Mouse (Mus musculus): Measurements from ENCODE around the gene Osr1. TPM values are rescaled to one million over a fixed set of nuclear protein-coding genes. Genes with fewer than 3 reads are reported as not detected.

Osr1 gene
- total and polyA plus RNA-seq, 3 experiments: not detected

DNA sequence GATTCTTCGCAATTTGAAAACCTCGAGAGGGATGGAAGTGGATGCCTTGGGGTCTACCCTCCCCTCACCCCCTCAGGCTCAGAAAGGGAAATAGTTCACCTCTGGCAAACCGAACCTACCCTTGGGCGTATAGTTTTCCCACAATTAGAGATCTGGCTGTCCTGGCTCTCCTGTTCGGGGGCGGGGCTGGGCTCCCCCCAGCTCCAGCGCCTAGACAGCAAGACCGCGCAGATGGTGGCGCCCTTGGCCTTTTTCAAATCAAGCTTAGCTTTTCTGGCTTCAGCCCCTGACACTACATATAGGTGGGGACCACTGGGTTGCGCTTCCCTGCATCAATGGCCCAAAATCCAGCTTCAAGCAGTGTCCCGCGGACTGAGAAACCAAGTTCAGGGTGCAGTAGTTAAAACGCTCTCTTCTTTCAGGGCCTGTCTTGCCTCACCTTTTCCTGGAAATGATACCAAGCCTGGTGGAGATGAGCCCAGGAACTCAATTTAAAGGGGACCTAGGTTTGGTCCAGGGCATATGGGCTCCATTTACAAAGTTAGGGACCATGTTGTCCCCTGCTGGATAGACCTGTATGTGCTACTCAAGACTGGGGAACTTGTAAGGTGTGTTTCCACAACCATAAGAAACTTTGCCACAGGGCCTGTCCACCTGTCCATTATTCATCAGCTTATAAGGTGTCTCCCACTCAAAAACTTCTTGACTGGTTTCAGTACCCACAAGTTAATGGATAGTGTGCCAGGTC is 12.5 kb downstream of the Osr1 start:
- TF ChIP-seq NRF1 (IDR thresholded peaks at IDR 0.05; ENCODE audit: insufficient read depth, low read depth, low read length, poor library complexity, severe bottlenecking) (no peak), RAD21 (IDR thresholded peaks at IDR 0.05; ENCODE audit: low read depth, low read length) (no peak), TAL1 (IDR thresholded peaks at IDR 0.05; ENCODE audit: low read length) (no peak), POLR2A (IDR thresholded peaks at IDR 0.05; ENCODE audit: control insufficient read depth in 1 of 2, insufficient read depth in 1 of 2, low read depth in 1 of 2, low read length in 2 of 2, poor library complexity in 1 of 2) (no peak), MAZ (IDR thresholded peaks at IDR 0.05; ENCODE audit: low read depth, low read length) (no peak)
- no peak overlapping the region for H3K27ac ChIP-seq (ENCODE audit: control insufficient read depth, low read depth, low read length)
- H3K79me2 ChIP-seq (ENCODE audit: control insufficient read depth, insufficient read depth, low read length, poor library complexity): no peaks in the 10 kb centered on the region
- H3K4me3 ChIP-seq (ENCODE audit: control insufficient read depth in 1 of 2, insufficient read depth in 1 of 2, low read depth in 2 of 2, low read length in 2 of 2): no peak overlapping the region
- H3K36me3 ChIP-seq (ENCODE audit: control insufficient read depth in 1 of 2, insufficient read depth in 2 of 2, low read length in 2 of 2): no peaks in the 10 kb centered on the region
- DNase-seq (ENCODE audit: low read depth, low spot score): no peak
- H3K27me3 ChIP-seq (ENCODE audit: control insufficient read depth in 1 of 2, insufficient read depth in 2 of 2, low read length in 2 of 2): no peaks in the 10 kb centered on the region
- no peak overlapping the region for H3K9ac ChIP-seq (ENCODE audit: control insufficient read depth, low read depth, low read length, poor library complexity, severe bottlenecking)
- no peaks in the 10 kb centered on the region for H3K4me1 ChIP-seq (ENCODE audit: control insufficient read depth in 1 of 2, insufficient read depth in 2 of 2, low read length in 2 of 2)
- H3K9me3 ChIP-seq (replicated peaks; ENCODE audit: insufficient read depth, low read length): no peaks in the 10 kb centered on the region

DNA sequence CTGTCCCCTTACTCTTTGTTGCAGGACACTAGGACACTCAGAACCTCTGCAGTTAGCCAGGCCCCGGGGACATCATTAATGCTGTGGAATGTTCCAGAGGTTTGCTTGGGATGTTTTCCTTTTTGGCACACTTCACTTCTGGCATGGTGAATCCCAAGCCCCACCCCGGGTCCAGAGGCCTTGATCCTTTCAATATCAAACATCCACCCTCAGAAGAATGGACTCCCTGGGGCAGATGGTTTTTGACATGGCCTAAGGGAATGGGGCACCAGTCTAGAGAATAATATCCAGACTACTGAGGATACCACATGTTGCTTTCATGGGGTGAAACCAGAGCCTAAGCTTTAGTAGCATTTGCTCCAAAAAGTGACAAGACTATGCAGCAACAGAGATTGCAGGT is 13.5 kb downstream of the Osr1 start:
- H3K27me3 ChIP-seq (ENCODE audit: control insufficient read depth in 1 of 2, insufficient read depth in 2 of 2, low read length in 2 of 2): no peaks in the 10 kb centered on the region
- no peak overlapping the region for H3K9ac ChIP-seq (ENCODE audit: control insufficient read depth, low read depth, low read length, poor library complexity, severe bottlenecking)
- TF ChIP-seq TCF12 (IDR thresholded peaks at IDR 0.05; ENCODE audit: low read depth, low read length) (no peak), TAL1 (IDR thresholded peaks at IDR 0.05; ENCODE audit: low read length) (no peak), JUND (IDR thresholded peaks at IDR 0.05; ENCODE audit: low read depth, low read length) (no peak), SMC3 (IDR thresholded peaks at IDR 0.05; ENCODE audit: low read depth, low read length) (no peak), ELF1 (IDR thresholded peaks at IDR 0.05; ENCODE audit: low read depth, low read length) (no peak), SIN3A (IDR thresholded peaks at IDR 0.05; ENCODE audit: low read length) (no peak), MXI1 (IDR thresholded peaks at IDR 0.05; ENCODE audit: low read depth, low read length) (no peak), BHLHE40 (IDR thresholded peaks at IDR 0.05; ENCODE audit: borderline replicate concordance, low read depth, low read length) (no peak), CHD2 (IDR thresholded peaks at IDR 0.05; ENCODE audit: low read length) (no peak), MYC (IDR thresholded peaks at IDR 0.05; ENCODE audit: low read depth, low read length) (no peak), USF2 (IDR thresholded peaks at IDR 0.05; ENCODE audit: borderline replicate concordance in 1 of 2, insufficient read depth in 1 of 2, low read depth in 1 of 2, low read length in 2 of 2) (no peak)

More for the DNA sequence above, 13.5 kb downstream of the Osr1 start:
- Histone ChIP-seq H3K36me3 (ENCODE audit: control insufficient read depth in 1 of 2, insufficient read depth in 2 of 2, low read length in 2 of 2) (no peaks in the 10 kb centered on the region), H3K79me2 (ENCODE audit: control insufficient read depth, insufficient read depth, low read length, poor library complexity) (no peaks in the 10 kb centered on the region), H3K4me1 (ENCODE audit: control insufficient read depth in 1 of 2, insufficient read depth in 2 of 2, low read length in 2 of 2) (no peaks in the 10 kb centered on the region), H3K4me3 (ENCODE audit: control insufficient read depth in 1 of 2, insufficient read depth in 1 of 2, low read depth in 2 of 2, low read length in 2 of 2) (no peak overlapping the region), H3K9me3 (replicated peaks; ENCODE audit: insufficient read depth, low read length) (no peaks in the 10 kb centered on the region), H3K27ac (ENCODE audit: control insufficient read depth, low read depth, low read length) (no peak overlapping the region)
- no peak for DNase-seq (ENCODE audit: low read depth, low spot score)
